Mouse (Mus musculus) right cerebral cortex, postnatal 36 days (tissue): ENCODE measurements around the gene Casz1.
A peak's percentile ranks its signal among the peaks of the same experiment; 100 is the strongest.

ENCODE experiments used
- DNase-seq, 2 experiments: peaks; one replicate each; pipeline ENCODE4 v3.0.0; 2022; ENCODE audit warnings: low spot score in 2 of 2, mixed read lengths in 1 of 2

Casz1 gene

GRCm38 (mm10) chr4:148933109-148933508 lies 128.9 kb downstream of the Casz1 start:
- no peak for DNase-seq

- no peak for DNase-seq
These were observed 131.0 kb downstream of the Casz1 start for GRCm38 (mm10) chr4:148935211-148935610.

- DNase-seq: no peak
These were observed 131.9 kb downstream of the Casz1 start for GRCm38 (mm10) chr4:148936111-148936510.

GRCm38 (mm10) chr4:148936727-148937126 lies 132.5 kb downstream of the Casz1 start:
- no peak for DNase-seq

- no peak for DNase-seq
These were observed 134.3 kb downstream of the Casz1 start for GRCm38 (mm10) chr4:148938546-148938945.

GRCm38 (mm10) chr4:148940674-148941211 lies 136.5 kb downstream of the Casz1 start:
- DNase-seq: no peak

GRCm38 (mm10) chr4:148941321-148941720 lies 137.1 kb downstream of the Casz1 start:
- DNase-seq: no peak

- DNase-seq: no peak
These were observed 138.9 kb downstream of the Casz1 start for GRCm38 (mm10) chr4:148943099-148943498.

GRCm38 (mm10) chr4:148945476-148945881 lies 141.2 kb downstream of the Casz1 start:
- peak in 1 of 2 experiments; percentile 12 for DNase-seq

- DNase-seq: no peak
These were observed 141.8 kb downstream of the Casz1 start for GRCm38 (mm10) chr4:148946071-148946470.

- DNase-seq: no peak
These were observed 143.7 kb downstream of the Casz1 start for GRCm38 (mm10) chr4:148947833-148948388.

GRCm38 (mm10) chr4:148950487-148950886 lies 146.3 kb downstream of the Casz1 start:
- no peak for DNase-seq

- DNase-seq: peak; percentile 36 to 38
These were observed 146.9 kb downstream of the Casz1 start for GRCm38 (mm10) chr4:148950932-148951650.

- peak; percentile 22 to 25 for DNase-seq
These were observed 147.6 kb downstream of the Casz1 start for GRCm38 (mm10) chr4:148951821-148952291.

GRCm38 (mm10) chr4:148952328-148953222 lies 148.3 kb downstream of the Casz1 start:
- peak; percentile 16 to 46 for DNase-seq

GRCm38 (mm10) chr4:148955131-148955813 lies 151.0 kb downstream of the Casz1 start:
- no peak for DNase-seq

- DNase-seq: no peak
These were observed 155.8 kb downstream of the Casz1 start for GRCm38 (mm10) chr4:148960011-148960410.

GRCm38 (mm10) chr4:148961081-148961480 lies 156.9 kb downstream of the Casz1 start:
- no peak for DNase-seq

- DNase-seq: no peak
These were observed 157.9 kb downstream of the Casz1 start for GRCm38 (mm10) chr4:148962096-148962495.

GRCm38 (mm10) chr4:148964541-148965310 lies 160.5 kb downstream of the Casz1 start:
- no peak for DNase-seq

- peak; percentile 57 to 61 for DNase-seq
These were observed 161.9 kb downstream of the Casz1 start for GRCm38 (mm10) chr4:148966132-148966531.
